Mouse (Mus musculus) heart, embryonic 11.5 days (tissue): ENCODE measurements around the gene Tmed9. TPM values are rescaled to one million over a fixed set of nuclear protein-coding genes. Genes with fewer than 3 reads are reported as not detected.
"Not testable (repeated sequence)": the region's sequence is repeated elsewhere in the genome, so short reads cannot be mapped to it uniquely, and the experiment has no call there.

Experiments
- ATAC-seq: fragments of 200-750 bp; cut with Nextera tagmentation; replicated peaks from 2 replicates; pipeline ENCODE4 v1.8.0; 2017; ENCODE audit warnings: moderate library complexity; ENCODE audit not compliant: insufficient number of reproducible peaks, low FRiP score, low TSS enrichment
- H3K27ac ChIP-seq: fragments of 300-500 bp; sonication (generic); 2 replicates; pipeline ENCODE4 v1.5.1; 2014; ENCODE audit warnings: mild to moderate bottlenecking, low read depth, low read length
- H3K27me3 ChIP-seq: fragments of 300-500 bp; sonication (generic); 2 replicates; pipeline ENCODE4 v1.6.1; 2014; ENCODE audit warnings: mild to moderate bottlenecking, low read length, mixed read lengths; ENCODE audit not compliant: control insufficient read depth, insufficient read depth
- H3K36me3 ChIP-seq: fragments of 300-500 bp; sonication (generic); 2 replicates; pipeline ENCODE4 v1.6.1; 2014; ENCODE audit warnings: mild to moderate bottlenecking, low read length, moderate library complexity, mixed read lengths; ENCODE audit not compliant: control insufficient read depth, insufficient read depth
- H3K4me1 ChIP-seq: fragments of 300-500 bp; sonication (generic); 2 replicates; pipeline ENCODE4 v1.6.1; 2014; ENCODE audit warnings: low read length; ENCODE audit not compliant: control insufficient read depth, insufficient read depth
- H3K4me2 ChIP-seq: fragments of 300-500 bp; sonication (generic); 2 replicates; pipeline ENCODE4 v1.6.1; 2014; ENCODE audit warnings: mild to moderate bottlenecking, moderate library complexity
- H3K4me3 ChIP-seq: fragments of 300-500 bp; sonication (generic); 2 replicates; pipeline ENCODE4 v1.5.1; 2014; ENCODE audit warnings: low read depth, low read length
- H3K9ac ChIP-seq: fragments of 300-500 bp; sonication (generic); 2 replicates; pipeline ENCODE4 v1.6.1; 2014; ENCODE audit warnings: mild to moderate bottlenecking, low read depth, low read length, moderate library complexity
- H3K9me3 ChIP-seq: fragments of 300-500 bp; sonication (generic); replicated peaks from 2 replicates; pipeline ENCODE4 v1.6.1; 2016; ENCODE audit warnings: low read length; ENCODE audit not compliant: control insufficient read depth
- WGBS: fragments of 180-500 bp; shearing (Covaris S2); extraction: QIAGEN DNeasy Blood & Tissue Kit; methylation state at CpG from one replicate; pipeline ENCODE4 v1.1.7; 2014; ENCODE audit not compliant: insufficient replicate concordance; 5-methylcytosine and 5-hydroxymethylcytosine counted together
- polyA plus RNA-seq: library from polyadenylated mRNA; unstranded; fragments of >200 nt; fragmentation: Nextera tagmentation; extraction: Ambion mirVana; gene quantifications from 2 replicates; pipeline ENCODE4 v1.2.1, GENCODE M21; 2014

Gene Tmed9
- polyA plus RNA-seq, 1 experiment from 2014 or later: 63.3 TPM

DNA sequence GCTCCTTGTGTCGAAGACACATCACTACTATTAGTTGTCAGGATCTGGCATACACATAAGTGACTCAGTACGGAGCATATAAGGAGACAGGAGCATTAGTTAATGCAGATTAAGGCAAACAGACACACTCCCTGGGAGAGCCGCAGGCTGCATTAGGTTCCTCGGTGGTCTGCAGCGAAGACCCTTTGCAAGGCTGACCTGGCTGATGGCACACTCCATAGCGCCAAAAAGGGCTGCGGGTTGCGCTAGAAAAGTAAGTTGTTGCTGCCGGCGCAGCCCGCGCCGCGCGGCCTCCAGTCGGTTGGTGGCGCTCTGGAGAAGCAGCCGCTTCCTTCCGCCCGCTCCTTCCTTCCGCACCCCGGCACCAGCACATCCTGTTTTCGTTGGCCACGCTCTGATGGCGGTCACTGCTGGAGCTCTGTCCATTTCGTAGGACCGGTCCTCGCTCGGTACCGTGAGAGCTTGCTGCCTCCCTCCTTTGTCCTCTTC lies 61.2 kb downstream of the Tmed9 start, which contains the start of gene Ddx46:
Gene Ddx46 (plus strand): TSS at position 389 of the 489 bp plus-strand sequence.
- peak; percentile 77; the same call in 1 of the 2 replicates for ATAC-seq
- H3K36me3 ChIP-seq: peaks cover 15% of the 10 kb centered on the region
- H3K9me3 ChIP-seq: no peaks in the 10 kb centered on the region
- H3K4me2 ChIP-seq: peak within 1 kb of the TSS; percentile 93
- no peaks in the 10 kb centered on the region for H3K27me3 ChIP-seq
- H3K4me3 ChIP-seq: peak within 1 kb of the TSS; percentile 88
- peak within 1 kb of the TSS; percentile 87 for H3K9ac ChIP-seq
- peak within 1 kb of the TSS; percentile 18; the same call in 1 of the 2 replicates for H3K27ac ChIP-seq
- WGBS: 5% methylated on average over 30 of the region's 30 CpGs
- H3K4me1 ChIP-seq: peaks cover 8% of the 10 kb centered on the region

DNA sequence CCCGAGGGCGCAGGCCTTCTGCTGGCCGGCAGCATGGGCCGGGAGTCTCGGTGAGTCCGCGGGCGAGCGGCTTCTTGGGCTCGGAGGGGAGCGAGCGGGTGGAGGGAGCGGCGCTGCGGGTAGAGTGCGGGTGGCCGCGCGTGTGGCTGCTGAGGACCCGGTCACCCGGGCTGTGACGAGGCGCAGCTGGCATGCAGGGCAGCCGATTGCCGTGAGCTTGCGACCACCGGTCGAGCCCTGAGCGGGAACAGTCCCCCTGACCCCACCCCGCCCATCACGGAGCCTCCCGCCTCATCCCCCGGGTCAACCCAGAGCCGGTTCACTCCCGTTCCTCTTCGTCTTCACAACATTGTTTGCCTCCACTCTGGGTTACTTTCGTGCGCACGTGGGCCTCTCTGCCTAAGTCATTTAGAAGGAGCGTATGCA lies 61.6 kb downstream of the Tmed9 start:
- H3K36me3 ChIP-seq: peaks cover 18% of the 10 kb centered on the region
- peak; percentile 42; the same call in 1 of the 2 replicates for ATAC-seq

DNA sequence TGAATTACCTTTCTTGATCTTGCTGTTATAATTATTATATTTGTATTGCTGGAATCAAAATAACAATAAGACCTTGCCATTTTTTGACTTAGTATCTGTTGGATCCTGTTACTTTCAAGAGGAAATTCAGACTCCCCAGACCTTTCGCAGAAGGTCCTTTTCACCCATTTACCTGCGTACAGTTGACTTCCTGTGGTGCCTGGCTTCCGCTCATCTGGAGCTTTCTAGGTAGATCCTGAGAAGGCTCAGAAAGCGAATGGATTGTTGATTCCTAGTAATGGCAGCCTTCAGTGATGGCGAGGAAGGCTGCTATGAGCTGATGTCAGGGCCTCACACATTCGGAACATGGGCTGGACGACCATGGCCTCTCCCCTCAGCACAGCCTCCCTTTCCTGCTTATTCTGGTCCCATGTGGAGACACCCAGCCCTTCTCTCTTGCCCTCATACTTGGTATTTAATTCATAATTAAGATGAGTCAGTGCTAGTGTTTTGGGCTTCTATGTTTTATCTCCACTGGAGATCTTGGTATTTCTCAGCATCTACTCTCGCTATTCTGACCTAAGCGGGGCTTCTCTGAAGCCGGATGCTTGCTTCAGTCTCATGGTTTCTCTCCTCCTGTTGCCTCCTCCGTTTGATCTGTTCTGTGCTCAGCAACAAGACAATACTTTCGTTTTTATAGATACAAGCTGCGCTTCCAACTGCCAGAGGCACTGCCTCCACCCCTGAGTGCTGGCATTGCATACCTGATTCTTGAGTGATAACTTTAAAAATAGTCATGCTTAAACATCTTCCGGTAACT lies 62.9 kb downstream of the Tmed9 start:
- Histone ChIP-seq H3K36me3 (peaks cover 16% of the 10 kb centered on the region), H3K27me3 (no peaks in the 10 kb centered on the region), H3K4me2 (peak overlapping the region; percentile 24), H3K4me3 (no peak overlapping the region), H3K9ac (no peak overlapping the region), H3K4me1 (peaks cover 8% of the 10 kb centered on the region), H3K27ac (no peak overlapping the region), H3K9me3 (no peaks in the 10 kb centered on the region)
- WGBS: 87% methylated on average over 14 of the region's 14 CpGs
- no peak for ATAC-seq

More for the DNA sequence above, 61.6 kb downstream of the Tmed9 start:
- under 1% methylated on average over 39 of the region's 40 CpGs for WGBS
- H3K27me3 ChIP-seq: no peaks in the 10 kb centered on the region
- peaks cover 8% of the 10 kb centered on the region for H3K4me1 ChIP-seq
- peak overlapping the region; percentile 18; the same call in 1 of the 2 replicates for H3K27ac ChIP-seq
- H3K9me3 ChIP-seq: no peaks in the 10 kb centered on the region
- peak overlapping the region; percentile 87 for H3K9ac ChIP-seq
- H3K4me3 ChIP-seq: peak overlapping the region; percentile 88
- H3K4me2 ChIP-seq: peak overlapping the region; percentile 93

DNA sequence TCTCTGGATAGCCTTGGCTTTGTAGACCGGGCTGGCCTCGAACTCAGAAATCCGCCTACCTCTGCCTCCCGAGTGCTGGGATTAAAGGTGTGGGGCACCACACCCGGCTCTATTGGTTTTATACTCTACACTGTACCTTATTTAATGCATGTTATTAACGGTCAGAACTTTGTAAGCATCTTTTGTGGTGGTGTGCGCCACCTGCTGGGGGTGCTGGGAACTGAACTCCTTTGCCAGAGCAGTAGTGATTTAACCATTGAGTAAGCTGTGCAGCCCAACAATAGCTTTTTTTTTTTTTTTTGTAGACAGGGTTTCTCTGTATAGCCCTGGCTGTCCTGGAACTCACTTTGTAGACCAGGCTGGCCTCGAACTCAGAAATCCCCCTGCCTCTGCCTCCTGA lies 66.9 kb downstream of the Tmed9 start:
- peaks cover 14% of the 10 kb centered on the region; the same call in 1 of the 2 replicates for H3K36me3 ChIP-seq
- H3K27me3 ChIP-seq: not testable (repeated sequence)
- 49% methylated on average over 8 of the region's 8 CpGs for WGBS

DNA sequence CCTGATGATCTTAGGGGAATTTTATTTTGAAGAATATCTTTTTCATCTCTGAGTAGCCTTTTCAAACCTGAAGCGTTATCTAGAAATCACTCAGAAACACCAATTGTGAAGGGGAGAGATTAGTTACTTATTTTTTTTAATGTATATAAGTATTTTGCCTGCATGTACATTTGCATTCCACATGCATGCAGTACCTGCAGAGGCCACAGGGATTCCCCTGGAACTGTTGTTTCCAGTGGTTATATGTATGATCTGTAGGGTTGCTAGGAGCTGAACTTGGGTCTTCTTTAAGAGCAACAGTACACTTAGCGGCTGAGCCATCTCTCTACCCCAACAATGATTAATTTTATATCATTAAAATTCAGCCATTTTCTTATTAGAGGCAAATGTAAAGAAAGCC lies 71.0 kb downstream of the Tmed9 start:
- no peak overlapping the region for H3K4me3 ChIP-seq
- ATAC-seq: no peak
- H3K9me3 ChIP-seq: no peaks in the 10 kb centered on the region
- WGBS: 90% methylated on average over 2 of the region's 2 CpGs
- H3K4me2 ChIP-seq: no peak overlapping the region
- no peak overlapping the region for H3K27ac ChIP-seq
- no peak overlapping the region for H3K9ac ChIP-seq
- peaks cover 22% of the 10 kb centered on the region for H3K36me3 ChIP-seq
- no peaks in the 10 kb centered on the region for H3K4me1 ChIP-seq
- H3K27me3 ChIP-seq: no peaks in the 10 kb centered on the region

More for the DNA sequence above, 66.9 kb downstream of the Tmed9 start:
- H3K27ac ChIP-seq, H3K4me2 ChIP-seq, H3K9me3 ChIP-seq, H3K4me3 ChIP-seq, ATAC-seq, H3K4me1 ChIP-seq, H3K9ac ChIP-seq: not testable (repeated sequence)

Other genes starting within 250 kb of the Tmed9 start
- gene Mxd3, start 243.9 kb upstream of the Tmed9 start, polyA plus RNA-seq: 17.6 and 18.0 TPM in 2 replicates
- 72.5 and 90.8 TPM in 2 replicates for gene Lman2, start 210.9 kb upstream of the Tmed9 start, polyA plus RNA-seq
- 0.15 and 0.31 TPM in 2 replicates for gene Rgs14, start 204.0 kb upstream of the Tmed9 start, polyA plus RNA-seq
- not detected in 2 replicates for gene Slc34a1, start 175.5 kb upstream of the Tmed9 start, polyA plus RNA-seq
- gene Pfn3, start 158.5 kb upstream of the Tmed9 start, polyA plus RNA-seq: not detected in 2 replicates
- gene F12, start 146.9 kb upstream of the Tmed9 start, polyA plus RNA-seq: 0.42 and 1.5 TPM in 2 replicates
- 24.3 and 26.9 TPM in 2 replicates for gene Grk6, start 128.7 kb upstream of the Tmed9 start, polyA plus RNA-seq
- gene Prr7, start 109.5 kb upstream of the Tmed9 start, polyA plus RNA-seq: 0.21 and 0.34 TPM in 2 replicates
- gene Dbn1, start 85.6 kb upstream of the Tmed9 start, polyA plus RNA-seq: 64.1 and 83.0 TPM in 2 replicates
- 439 and 451 TPM in 2 replicates for gene Pdlim7, start 60.1 kb upstream of the Tmed9 start, polyA plus RNA-seq
- 0.90 and 1.1 TPM in 2 replicates for gene Dok3, start 44.4 kb upstream of the Tmed9 start, polyA plus RNA-seq
- gene Ddx41, start 37.1 kb upstream of the Tmed9 start, polyA plus RNA-seq: 36.5 and 39.9 TPM in 2 replicates
- gene Fam193b, start 2.6 kb upstream of the Tmed9 start, polyA plus RNA-seq: 19.1 and 21.9 TPM in 2 replicates
- gene B4galt7, start 26.2 kb downstream of the Tmed9 start, polyA plus RNA-seq: 15.8 and 18.8 TPM in 2 replicates
- 36.4 and 38.4 TPM in 2 replicates for gene Caml, start 49.3 kb downstream of the Tmed9 start, polyA plus RNA-seq
- gene Ddx46, start 61.3 kb downstream of the Tmed9 start, polyA plus RNA-seq: 32.4 and 34.2 TPM in 2 replicates
- gene B230219D22Rik, start 119.4 kb downstream of the Tmed9 start, polyA plus RNA-seq: 63.0 and 77.0 TPM in 2 replicates
- 61.1 and 69.5 TPM in 2 replicates for gene Txndc15, start 140.9 kb downstream of the Tmed9 start, polyA plus RNA-seq
- 59.1 and 64.6 TPM in 2 replicates for gene Pcbd2, start 153.6 kb downstream of the Tmed9 start, polyA plus RNA-seq
- gene Catsper3, start 210.8 kb downstream of the Tmed9 start, polyA plus RNA-seq: 0.11 and 0.23 TPM in 2 replicates